In the genomic region with DNA sequence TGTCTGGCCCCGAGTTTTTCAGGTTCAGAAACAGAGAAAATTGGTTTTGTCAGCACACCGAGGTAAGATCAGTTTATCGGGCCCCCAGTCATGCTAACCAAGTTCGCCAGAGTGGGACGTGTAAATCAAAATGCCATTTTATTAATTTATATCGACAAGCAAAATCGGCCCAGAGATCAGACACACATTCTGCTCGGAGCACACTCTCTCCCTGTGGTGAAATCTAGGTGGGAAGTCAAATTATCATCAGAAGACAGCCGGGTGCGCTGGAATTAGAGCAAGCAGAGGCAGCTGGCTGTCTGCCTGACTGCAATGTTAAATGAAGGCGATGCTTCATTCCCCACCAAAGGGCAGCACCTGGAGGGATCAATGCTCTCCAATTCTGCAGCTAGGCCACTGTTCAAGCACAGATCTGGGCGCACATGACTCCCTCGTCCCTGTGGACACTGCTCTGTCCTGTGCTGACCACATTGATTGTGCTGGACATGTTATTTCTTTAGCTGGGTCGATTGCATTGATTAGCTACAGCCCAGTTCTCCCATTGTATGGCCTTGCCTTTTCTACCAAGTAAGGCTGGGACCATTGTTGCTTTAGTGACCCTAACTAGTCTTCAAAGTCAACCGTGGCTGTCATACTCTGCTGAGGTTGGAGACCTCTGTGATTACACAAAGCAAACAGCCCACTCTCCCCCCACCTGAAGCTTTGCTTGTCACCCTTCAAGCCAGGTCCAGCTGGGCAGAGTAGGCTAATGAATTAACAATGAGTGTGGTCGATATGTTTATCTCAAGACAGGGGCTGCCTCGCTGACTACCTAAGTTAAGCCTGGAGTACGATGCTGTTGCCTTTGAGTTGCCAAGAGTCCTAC, we compare ENCODE assay signal across 18 mouse cellular contexts.
DNase-seq lines count a peak whose midpoint lies in the region; ATAC-seq lines count a peak whose summit lies in the region.
"Had no signal": no experiment of that assay in that cellular context is flagged by ENCODE, and none has a peak within 500 bp of the region (broad histone marks: within the 10 kb centered on the region; RNA-seq: fewer than 3 reads in every experiment).

No protein-coding gene starts in this region.

- DNase-seq in embryo, embryonic 10.5 days (ENCODE audit: low spot score) = peak; percentile 10
- DNase-seq in midbrain, embryonic 14.5 days = peak; percentile 51
- no peak for DNase-seq in left cerebral cortex, adult 9 months (ENCODE audit: low spot score in 2 of 2)
- DNase-seq in layer of hippocampus, adult 11-12 months (ENCODE audit: low spot score) = no peak
- DNase-seq: B cell, adult 2 months; cerebellum, postnatal 36 days; heart, postnatal 4 days; kidney, adult 2 months; kidney, postnatal 25 days; layer of hippocampus, postnatal 36 days; lung, postnatal 36 days; retina, postnatal 1 day had no signal

- no peak overlapping the region for H3K4me2 ChIP-seq in forebrain, embryonic 15.5 days (replicated peaks)
- H3K4me2 ChIP-seq in forebrain, embryonic 16.5 days (ENCODE audit: low read length) = no peak overlapping the region
- no peak overlapping the region for H3K4me2 ChIP-seq in hindbrain, embryonic 15.5 days
- no peak overlapping the region for H3K4me2 ChIP-seq in midbrain, embryonic 14.5 days (ENCODE audit: low read length)
- H3K4me2 ChIP-seq: heart, embryonic 12.5 days had no signal

- no peak overlapping the region for H3K4me3 ChIP-seq in forebrain, embryonic 15.5 days
- no peak overlapping the region for H3K4me3 ChIP-seq in forebrain, embryonic 16.5 days (replicated peaks; ENCODE audit: low read length)
- no peak overlapping the region for H3K4me3 ChIP-seq in hindbrain, embryonic 15.5 days
- no peak overlapping the region for H3K4me3 ChIP-seq in midbrain, embryonic 14.5 days (replicated peaks; ENCODE audit: low read depth, low read length)
- H3K4me3 ChIP-seq: heart, embryonic 12.5 days; limb, embryonic 10.5 days had no signal

- H3K9ac ChIP-seq in forebrain, embryonic 15.5 days (replicated peaks) = no peak overlapping the region
- H3K9ac ChIP-seq in forebrain, embryonic 16.5 days (replicated peaks; ENCODE audit: low read depth, low read length) = no peak overlapping the region
- H3K9ac ChIP-seq in hindbrain, embryonic 15.5 days = no peak overlapping the region
- H3K9ac ChIP-seq in midbrain, embryonic 14.5 days (replicated peaks; ENCODE audit: low read length) = no peak overlapping the region
- H3K9ac ChIP-seq: heart, embryonic 12.5 days had no signal

- 0 out of 2 replicates have a peak overlapping the region, but pooled peaks have one; percentile 9 for H3K27ac ChIP-seq in forebrain, embryonic 15.5 days (replicated peaks)
- H3K27ac ChIP-seq in forebrain, embryonic 16.5 days (ENCODE audit: low read length) = no peak overlapping the region
- peak overlapping the region; percentile 26; the same call in 1 of the 2 replicates for H3K27ac ChIP-seq in hindbrain, embryonic 15.5 days (replicated peaks)
- peak overlapping the region; percentile 43 for H3K27ac ChIP-seq in midbrain, embryonic 14.5 days (replicated peaks; ENCODE audit: low read depth, low read length)
- H3K27ac ChIP-seq: limb, embryonic 10.5 days had no signal

- H3K4me1 ChIP-seq in forebrain, embryonic 15.5 days = no peaks in the 10 kb centered on the region
- H3K4me1 ChIP-seq in forebrain, embryonic 16.5 days (replicated peaks; ENCODE audit: control insufficient read depth, insufficient read depth, low read length) = no peaks in the 10 kb centered on the region
- H3K4me1 ChIP-seq in hindbrain, embryonic 15.5 days (replicated peaks) = peaks cover 6% of the 10 kb centered on the region
- H3K4me1 ChIP-seq in midbrain, embryonic 14.5 days (ENCODE audit: control insufficient read depth, insufficient read depth, low read length) = no peaks in the 10 kb centered on the region; the same call in 1 of the 2 replicates
- H3K4me1 ChIP-seq: heart, embryonic 12.5 days; limb, embryonic 10.5 days had no signal

- no peaks in the 10 kb centered on the region for H3K9me3 ChIP-seq in forebrain, embryonic 15.5 days
- no peaks in the 10 kb centered on the region for H3K9me3 ChIP-seq in forebrain, embryonic 16.5 days (ENCODE audit: control insufficient read depth, low read length)
- H3K9me3 ChIP-seq in hindbrain, embryonic 15.5 days = no peaks in the 10 kb centered on the region
- no peaks in the 10 kb centered on the region for H3K9me3 ChIP-seq in midbrain, embryonic 14.5 days (ENCODE audit: control insufficient read depth, low read length)
- H3K9me3 ChIP-seq: limb, embryonic 10.5 days had no signal

- H3K27me3 ChIP-seq in forebrain, embryonic 15.5 days = no peaks in the 10 kb centered on the region
- H3K27me3 ChIP-seq in forebrain, embryonic 16.5 days (replicated peaks; ENCODE audit: control insufficient read depth, insufficient read depth, low read length) = no peaks in the 10 kb centered on the region
- H3K27me3 ChIP-seq in hindbrain, embryonic 15.5 days = no peaks in the 10 kb centered on the region
- H3K27me3 ChIP-seq in midbrain, embryonic 14.5 days (ENCODE audit: control insufficient read depth, insufficient read depth, low read length) = no peaks in the 10 kb centered on the region
- H3K27me3 ChIP-seq: heart, embryonic 12.5 days had no signal

- WGBS in forebrain, embryonic 15.5 days = 70% methylated on average over 18 of the region's 18 CpGs
- WGBS in forebrain, embryonic 16.5 days = 70% methylated on average over 18 of the region's 18 CpGs
- 45% methylated on average over 18 of the region's 18 CpGs for WGBS in hindbrain, embryonic 15.5 days
- WGBS in midbrain, embryonic 14.5 days = 51% methylated on average over 18 of the region's 18 CpGs

- ATAC-seq in forebrain, embryonic 15.5 days (replicated peaks) = no peak
- ATAC-seq in forebrain, embryonic 16.5 days = no peak
- 0 out of 2 replicates have a peak, but pooled peaks have one; percentile 30 for ATAC-seq in hindbrain, embryonic 15.5 days (ENCODE audit: low FRiP score, low read depth)
- ATAC-seq in midbrain, embryonic 14.5 days (ENCODE audit: low FRiP score, low TSS enrichment) = no peak
- ATAC-seq in inflammation-experienced regulatory T-cells, adult 6 months = no peak

- no peaks in the 10 kb centered on the region for H3K36me3 ChIP-seq in forebrain, embryonic 15.5 days
- no peaks in the 10 kb centered on the region for H3K36me3 ChIP-seq in forebrain, embryonic 16.5 days (ENCODE audit: control insufficient read depth, insufficient read depth)
- no peaks in the 10 kb centered on the region for H3K36me3 ChIP-seq in hindbrain, embryonic 15.5 days
- H3K36me3 ChIP-seq in midbrain, embryonic 14.5 days (ENCODE audit: control insufficient read depth, insufficient read depth, low read length) = no peaks in the 10 kb centered on the region
- H3K36me3 ChIP-seq: heart, embryonic 12.5 days; limb, embryonic 10.5 days had no signal

Comparison
In these comparisons a context has a peak if more than half of its experiments do, and no peak if none do; other contexts are left out.
1. DNase-seq: peak in embryo, embryonic 10.5 days (single experiment) and midbrain, embryonic 14.5 days (single experiment); none in left cerebral cortex, adult 9 months (0 of 2) and layer of hippocampus, adult 11-12 months (single experiment).